Mouse (Mus musculus): ENCODE results near the gene Mrpl39. TPM values are rescaled to one million over a fixed set of nuclear protein-coding genes. Genes with fewer than 3 reads are reported as not detected.

The Mrpl39 gene
- polyA plus RNA-seq, 1 experiment from 2014 or later, result 49.4 TPM

DNA sequence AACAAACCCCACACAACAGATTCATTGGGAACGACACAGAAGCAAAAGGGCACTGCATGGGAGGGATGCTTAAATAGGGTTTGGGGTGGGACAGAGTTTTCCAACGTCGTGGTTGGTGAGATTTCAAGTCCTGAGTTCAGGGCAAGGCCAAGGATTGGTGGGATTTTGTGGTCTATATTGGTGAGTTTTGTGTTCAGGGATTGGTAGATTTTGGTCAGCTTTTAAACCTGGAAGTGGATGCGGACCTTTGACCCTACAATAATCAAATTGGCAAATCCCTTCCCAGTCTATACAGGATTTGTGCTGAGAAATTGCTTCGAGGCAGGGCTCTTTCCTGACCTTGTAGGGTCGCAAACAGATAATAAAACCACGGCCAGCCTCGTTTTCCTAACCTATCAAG, 32.4 kb upstream of the Mrpl39 start:
- no peak overlapping the region for H3K27ac ChIP-seq (ENCODE audit: low read length)
- ATAC-seq, result no peak
- no peaks in the 10 kb centered on the region for H3K9me3 ChIP-seq (ENCODE audit: control insufficient read depth, low read length)
- no peak overlapping the region for H3K4me2 ChIP-seq (ENCODE audit: low read depth, low read length)
- WGBS, result 81% methylated on average over 8 of the region's 8 CpGs
- no peak overlapping the region for H3K9ac ChIP-seq (ENCODE audit: low read depth, low read length)
- no peak overlapping the region for H3K4me3 ChIP-seq (ENCODE audit: low read length)
- H3K4me1 ChIP-seq (ENCODE audit: control insufficient read depth, insufficient read depth, low read length), result no peaks in the 10 kb centered on the region
- no peaks in the 10 kb centered on the region for H3K36me3 ChIP-seq (ENCODE audit: control insufficient read depth, insufficient read depth, low read length)
- no peaks in the 10 kb centered on the region for H3K27me3 ChIP-seq (replicated peaks; ENCODE audit: control insufficient read depth, insufficient read depth, low read length)

DNA sequence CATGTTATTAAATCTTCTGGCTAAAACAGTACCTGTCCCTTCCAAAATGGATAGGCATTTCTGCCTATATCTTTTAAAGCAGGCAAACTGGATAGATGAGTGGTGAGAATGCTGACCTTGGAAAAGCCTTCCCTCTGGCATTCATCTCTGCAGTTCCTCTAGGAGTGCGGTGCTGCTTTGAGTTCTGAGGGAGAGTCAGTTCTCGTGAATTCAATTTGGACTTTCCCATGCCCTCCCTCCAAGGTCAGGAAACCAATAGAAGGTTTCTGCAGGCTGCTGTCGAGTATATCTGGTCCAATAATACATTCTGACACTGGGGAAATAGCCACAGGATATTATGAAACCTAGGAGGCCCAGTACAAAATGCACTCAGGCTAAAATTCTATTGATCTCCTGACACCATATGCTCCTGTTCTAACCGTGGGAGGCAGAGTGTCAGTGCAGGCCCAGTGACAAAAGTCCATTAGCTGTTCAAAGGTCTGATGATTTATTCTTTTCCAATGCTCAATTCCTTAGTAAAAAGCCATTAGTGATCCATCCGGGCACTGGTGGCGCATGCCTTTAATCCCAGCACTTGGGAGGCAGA, 10.3 kb upstream of the Mrpl39 start:
- ATAC-seq, result no peak
- H3K4me3 ChIP-seq (ENCODE audit: low read length), result no peak overlapping the region
- H3K36me3 ChIP-seq (ENCODE audit: control insufficient read depth, insufficient read depth, low read length), result no peaks in the 10 kb centered on the region
- no peaks in the 10 kb centered on the region for H3K27me3 ChIP-seq (replicated peaks; ENCODE audit: control insufficient read depth, insufficient read depth, low read length)
- H3K4me1 ChIP-seq (ENCODE audit: control insufficient read depth, insufficient read depth, low read length), result no peaks in the 10 kb centered on the region
- H3K9me3 ChIP-seq (ENCODE audit: control insufficient read depth, low read length), result no peaks in the 10 kb centered on the region
- WGBS, result 68% methylated on average over 6 of the region's 6 CpGs
- no peak overlapping the region for H3K27ac ChIP-seq (ENCODE audit: low read length)
- no peak overlapping the region for H3K9ac ChIP-seq (ENCODE audit: low read depth, low read length)
- H3K4me2 ChIP-seq (ENCODE audit: low read depth, low read length), result no peak overlapping the region

DNA sequence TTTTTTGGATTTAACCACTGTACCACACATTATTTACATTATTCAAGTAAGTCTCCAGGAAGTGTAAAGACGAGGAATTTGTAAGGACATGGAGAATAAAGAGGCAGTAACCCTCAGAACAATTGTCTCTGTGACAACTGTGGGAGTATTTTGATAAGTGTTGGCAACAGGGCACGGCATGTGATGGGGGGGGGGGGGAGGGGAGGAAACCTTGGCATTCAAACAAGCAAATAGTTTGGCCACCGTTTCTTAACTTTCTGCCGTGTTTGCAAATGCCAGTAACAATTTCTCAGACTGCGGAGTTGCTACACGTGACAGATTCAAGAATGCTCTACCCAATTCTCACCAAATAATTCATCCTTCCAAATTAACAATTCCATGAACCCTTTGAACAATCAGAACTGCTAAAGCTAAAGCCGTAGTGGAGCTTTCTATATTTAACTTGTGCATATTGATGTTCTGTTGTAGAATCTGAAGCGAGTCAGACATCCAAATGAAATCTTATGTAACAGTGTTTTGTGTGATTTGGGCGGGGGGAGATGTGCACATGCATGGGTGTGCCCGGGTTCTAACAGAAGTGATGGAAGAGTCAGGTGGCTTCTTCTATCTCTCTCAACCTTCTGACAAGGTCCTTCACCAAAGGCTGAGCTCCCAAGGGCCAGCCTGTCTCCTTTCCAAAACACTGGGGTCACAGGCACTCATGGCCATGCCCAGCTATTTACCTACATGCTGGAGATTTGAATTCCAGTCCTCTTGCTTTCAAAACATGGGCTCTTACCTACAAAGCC, 9.4 kb upstream of the Mrpl39 start:
- no peaks in the 10 kb centered on the region for H3K36me3 ChIP-seq (ENCODE audit: control insufficient read depth, insufficient read depth, low read length)
- no peaks in the 10 kb centered on the region for H3K4me1 ChIP-seq (ENCODE audit: control insufficient read depth, insufficient read depth, low read length)
- no peak overlapping the region for H3K4me2 ChIP-seq (ENCODE audit: low read depth, low read length)
- no peak overlapping the region for H3K27ac ChIP-seq (ENCODE audit: low read length)
- no peaks in the 10 kb centered on the region for H3K27me3 ChIP-seq (replicated peaks; ENCODE audit: control insufficient read depth, insufficient read depth, low read length)
- no peak for ATAC-seq
- H3K9ac ChIP-seq (ENCODE audit: low read depth, low read length), result no peak overlapping the region
- 64% methylated on average over 10 of the region's 10 CpGs for WGBS
- H3K4me3 ChIP-seq (ENCODE audit: low read length), result no peak overlapping the region
- H3K9me3 ChIP-seq (ENCODE audit: control insufficient read depth, low read length), result no peaks in the 10 kb centered on the region

DNA sequence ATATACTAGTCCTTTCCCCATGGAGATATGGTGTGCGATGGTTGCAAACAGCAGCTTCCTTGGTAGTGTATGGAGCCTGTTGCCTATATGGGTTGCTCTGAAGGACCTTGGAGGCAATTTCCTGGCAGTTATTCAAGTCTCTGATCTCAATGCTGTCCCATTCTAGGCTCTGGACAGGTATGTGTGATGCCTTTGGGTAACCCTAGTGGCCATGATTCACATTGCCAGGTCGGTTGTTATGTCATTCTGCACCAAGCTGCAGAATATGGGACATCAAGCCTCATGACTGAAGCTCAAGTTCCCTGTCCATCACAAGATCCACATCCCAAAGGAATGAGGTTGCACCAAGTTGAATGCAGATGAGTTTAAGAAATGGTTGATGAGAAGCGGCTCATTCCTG, 1.8 kb upstream of the Mrpl39 start:
- no peak overlapping the region for H3K27ac ChIP-seq (ENCODE audit: low read length)
- no peak overlapping the region for H3K4me3 ChIP-seq (ENCODE audit: low read length)
- WGBS, result 78% methylated on average over 3 of the region's 3 CpGs
- no peak overlapping the region for H3K9ac ChIP-seq (ENCODE audit: low read depth, low read length)
- H3K36me3 ChIP-seq (ENCODE audit: control insufficient read depth, insufficient read depth, low read length), result no peaks in the 10 kb centered on the region
- ATAC-seq, result no peak
- no peaks in the 10 kb centered on the region for H3K9me3 ChIP-seq (ENCODE audit: control insufficient read depth, low read length)
- H3K27me3 ChIP-seq (replicated peaks; ENCODE audit: control insufficient read depth, insufficient read depth, low read length), result no peaks in the 10 kb centered on the region
- peaks cover 5% of the 10 kb centered on the region for H3K4me1 ChIP-seq (ENCODE audit: control insufficient read depth, insufficient read depth, low read length)
- no peak overlapping the region for H3K4me2 ChIP-seq (ENCODE audit: low read depth, low read length)

DNA sequence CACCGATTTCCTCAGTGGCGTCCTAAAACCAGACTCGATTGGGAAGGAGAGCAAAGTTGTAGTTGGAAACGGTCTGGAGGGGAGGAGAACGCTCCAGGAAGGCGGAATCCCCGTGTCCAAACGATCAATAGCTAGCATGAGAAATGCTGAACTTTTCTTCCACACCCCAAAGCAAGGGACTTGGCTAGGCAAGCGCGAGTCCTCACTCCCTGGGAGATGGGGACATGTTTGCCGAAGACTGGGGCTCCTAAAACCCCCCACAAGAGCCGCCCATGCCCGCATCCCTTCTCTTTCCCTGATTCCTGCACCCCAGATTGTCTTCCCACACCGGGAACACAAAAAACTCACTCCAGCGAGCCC, 756 bp downstream of the Mrpl39 start:
- H3K27ac ChIP-seq (ENCODE audit: low read length), result no peak overlapping the region

DNA sequence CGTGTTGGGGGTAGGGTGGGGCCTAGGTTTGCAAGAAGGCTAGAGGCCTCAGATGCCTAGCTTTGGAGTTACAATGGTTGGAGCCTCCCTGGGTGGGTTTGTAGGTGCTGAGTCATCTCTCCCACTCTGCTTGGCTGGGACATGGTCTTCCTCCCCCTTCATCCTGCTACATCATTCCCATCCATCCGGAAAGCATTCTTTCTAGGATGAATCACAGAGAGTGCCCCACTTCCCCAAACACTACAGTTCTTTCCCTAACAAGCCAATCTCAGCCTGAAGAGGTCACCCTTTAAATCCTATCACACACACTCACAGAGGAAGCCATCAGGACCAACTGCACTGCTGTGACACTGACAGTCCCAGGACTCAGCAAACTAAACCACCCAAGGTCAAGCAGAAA, 14.9 kb downstream of the Mrpl39 start:
- Histone ChIP-seq H3K27me3 (replicated peaks; ENCODE audit: control insufficient read depth, insufficient read depth, low read length) (no peaks in the 10 kb centered on the region), H3K4me3 (ENCODE audit: low read length) (no peak overlapping the region), H3K27ac (ENCODE audit: low read length) (no peak overlapping the region), H3K4me1 (ENCODE audit: control insufficient read depth, insufficient read depth, low read length) (no peaks in the 10 kb centered on the region), H3K4me2 (ENCODE audit: low read depth, low read length) (no peak overlapping the region), H3K9me3 (ENCODE audit: control insufficient read depth, low read length) (no peaks in the 10 kb centered on the region), H3K9ac (ENCODE audit: low read depth, low read length) (no peak overlapping the region), H3K36me3 (ENCODE audit: control insufficient read depth, insufficient read depth, low read length) (peaks cover 18% of the 10 kb centered on the region)
- ATAC-seq, result no peak
- WGBS, result 93% methylated on average over 2 of the region's 2 CpGs

More for the DNA sequence above, 756 bp downstream of the Mrpl39 start:
- H3K9me3 ChIP-seq (ENCODE audit: control insufficient read depth, low read length), result no peaks in the 10 kb centered on the region
- H3K4me2 ChIP-seq (ENCODE audit: low read depth, low read length), result peak overlapping the region; percentile 73
- peak overlapping the region; percentile 86 for H3K4me3 ChIP-seq (ENCODE audit: low read length)
- peaks cover 3% of the 10 kb centered on the region; the same call in 1 of the 2 replicates for H3K36me3 ChIP-seq (ENCODE audit: control insufficient read depth, insufficient read depth, low read length)
- H3K4me1 ChIP-seq (ENCODE audit: control insufficient read depth, insufficient read depth, low read length), result peaks cover 5% of the 10 kb centered on the region
- WGBS, result under 1% methylated on average over 15 of the region's 15 CpGs
- no peaks in the 10 kb centered on the region for H3K27me3 ChIP-seq (replicated peaks; ENCODE audit: control insufficient read depth, insufficient read depth, low read length)
- peak; percentile 63 for ATAC-seq
- peak overlapping the region; percentile 82 for H3K9ac ChIP-seq (ENCODE audit: low read depth, low read length)

DNA sequence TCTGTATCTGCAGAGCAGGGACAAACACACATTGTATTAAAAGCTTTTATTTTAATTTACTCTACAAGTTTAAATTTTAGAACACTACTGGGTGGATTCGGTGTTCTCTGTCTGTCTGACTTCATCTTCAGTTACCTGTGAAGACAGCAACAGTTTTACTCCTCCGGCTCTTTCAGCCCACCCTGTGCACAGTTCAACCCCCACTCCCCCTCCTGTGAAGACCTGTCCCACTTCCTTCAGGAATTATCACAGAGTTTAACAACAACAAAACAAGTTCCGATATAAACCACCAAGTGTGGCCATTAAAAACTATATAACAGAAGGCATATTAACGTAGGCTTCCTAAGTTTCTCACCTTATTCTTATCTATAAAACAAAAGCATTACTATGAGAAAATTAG, 17.3 kb downstream of the Mrpl39 start:
- Histone ChIP-seq H3K9ac (ENCODE audit: low read depth, low read length) (no peak overlapping the region), H3K4me1 (ENCODE audit: control insufficient read depth, insufficient read depth, low read length) (no peaks in the 10 kb centered on the region), H3K4me2 (ENCODE audit: low read depth, low read length) (no peak overlapping the region), H3K36me3 (ENCODE audit: control insufficient read depth, insufficient read depth, low read length) (peaks cover 15% of the 10 kb centered on the region), H3K9me3 (ENCODE audit: control insufficient read depth, low read length) (no peaks in the 10 kb centered on the region), H3K4me3 (ENCODE audit: low read length) (no peak overlapping the region), H3K27me3 (replicated peaks; ENCODE audit: control insufficient read depth, insufficient read depth, low read length) (no peaks in the 10 kb centered on the region), H3K27ac (ENCODE audit: low read length) (no peak overlapping the region)
- 91% methylated on average over 4 of the region's 4 CpGs for WGBS
- ATAC-seq, result no peak

DNA sequence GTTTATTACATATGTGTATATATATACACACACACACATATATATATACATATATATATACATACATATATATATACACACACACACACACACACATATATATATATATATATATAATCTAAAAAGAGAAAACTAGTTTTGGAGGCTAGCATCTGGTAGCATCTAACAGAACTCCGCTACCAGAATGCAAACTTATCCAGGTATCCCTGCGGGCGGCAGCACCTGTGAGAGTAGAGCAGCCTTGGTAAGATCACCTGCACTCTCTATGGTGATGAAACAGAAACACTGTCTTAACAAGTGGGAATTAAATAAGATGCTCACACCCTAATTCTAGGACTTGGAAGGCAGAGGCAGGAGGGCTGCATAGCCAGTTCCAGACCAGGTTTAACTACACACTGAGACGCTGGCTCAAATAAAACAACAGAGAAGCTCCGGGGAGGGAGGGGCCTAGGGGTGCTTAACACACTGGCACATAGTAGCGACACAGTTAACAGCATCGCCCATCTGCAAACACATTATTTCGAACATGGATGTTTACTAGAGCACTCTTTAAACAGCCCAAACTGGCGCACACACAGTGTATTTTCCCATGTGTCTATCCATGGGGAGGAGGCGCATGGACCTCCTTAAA, 17.8 kb downstream of the Mrpl39 start:
- Histone ChIP-seq H3K4me3 (ENCODE audit: low read length) (no peak overlapping the region), H3K9me3 (ENCODE audit: control insufficient read depth, low read length) (no peaks in the 10 kb centered on the region), H3K27me3 (replicated peaks; ENCODE audit: control insufficient read depth, insufficient read depth, low read length) (no peaks in the 10 kb centered on the region), H3K27ac (ENCODE audit: low read length) (no peak overlapping the region), H3K36me3 (ENCODE audit: control insufficient read depth, insufficient read depth, low read length) (peaks cover 12% of the 10 kb centered on the region), H3K4me2 (ENCODE audit: low read depth, low read length) (no peak overlapping the region), H3K9ac (ENCODE audit: low read depth, low read length) (no peak overlapping the region), H3K4me1 (ENCODE audit: control insufficient read depth, insufficient read depth, low read length) (no peaks in the 10 kb centered on the region)
- WGBS, result 93% methylated on average over 10 of the region's 10 CpGs
- no peak for ATAC-seq

DNA sequence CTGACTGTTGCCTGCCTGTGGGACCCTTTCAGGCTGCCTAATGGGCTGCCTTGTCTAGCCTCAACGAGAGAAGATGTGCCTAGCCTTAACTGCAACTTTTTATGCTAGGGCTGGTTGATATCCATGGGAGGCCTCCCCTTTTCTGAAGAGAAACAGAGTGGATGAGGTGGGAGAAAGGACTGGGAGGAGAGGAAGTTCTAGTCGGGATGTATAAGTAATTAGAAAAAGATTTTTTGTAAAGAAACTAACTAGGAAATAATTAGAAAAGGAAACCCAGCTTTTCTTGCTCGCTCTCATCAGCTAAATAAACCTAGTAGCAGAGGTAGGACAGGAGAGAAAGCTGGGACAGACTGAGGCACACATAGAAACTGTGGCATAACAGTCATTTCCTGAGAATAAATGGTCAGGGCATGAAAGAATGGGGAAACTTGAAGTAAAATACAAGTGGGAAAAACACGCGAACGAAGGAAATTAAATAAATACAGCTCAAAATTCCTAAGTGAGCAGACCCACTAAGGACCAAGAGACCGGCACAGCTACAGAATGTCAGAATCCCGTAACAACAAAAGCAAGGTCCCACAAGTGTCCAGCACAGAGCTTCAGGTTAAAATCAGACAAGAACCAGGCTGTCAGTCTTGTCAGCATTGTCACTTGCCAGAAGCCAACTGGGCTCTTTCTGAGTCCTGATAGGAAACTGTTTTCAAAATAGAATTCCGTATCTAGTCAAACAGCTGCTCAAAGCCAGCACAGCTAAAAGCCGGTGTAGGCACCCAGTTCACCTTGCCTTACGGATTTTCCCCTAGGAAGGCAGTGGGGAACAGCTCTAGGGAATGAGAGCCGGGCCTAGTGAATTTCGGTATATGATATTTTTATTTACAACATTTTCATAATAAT, 18.6 kb downstream of the Mrpl39 start:
- Histone ChIP-seq H3K27me3 (replicated peaks; ENCODE audit: control insufficient read depth, insufficient read depth, low read length) (no peaks in the 10 kb centered on the region), H3K9ac (ENCODE audit: low read depth, low read length) (no peak overlapping the region), H3K4me3 (ENCODE audit: low read length) (no peak overlapping the region), H3K4me1 (ENCODE audit: control insufficient read depth, insufficient read depth, low read length) (no peaks in the 10 kb centered on the region), H3K36me3 (ENCODE audit: control insufficient read depth, insufficient read depth, low read length) (peaks cover 10% of the 10 kb centered on the region), H3K27ac (ENCODE audit: low read length) (no peak overlapping the region), H3K9me3 (ENCODE audit: control insufficient read depth, low read length) (no peaks in the 10 kb centered on the region), H3K4me2 (ENCODE audit: low read depth, low read length) (no peak overlapping the region)
- no peak for ATAC-seq
- WGBS, result 87% methylated on average over 13 of the region's 13 CpGs
